Mouse (Mus musculus) stomach, postnatal 0 days (tissue): Measurements from ENCODE around the gene Dnajc8. TPM values are rescaled to one million over a fixed set of nuclear protein-coding genes. Genes with fewer than 3 reads are reported as not detected.

Experiments used
- ATAC-seq: fragments of 200-750 bp; cut with Nextera tagmentation; 2 replicates; pipeline ENCODE4 v1.8.0; 2017; ENCODE audit not compliant: low FRiP score, low TSS enrichment
- DNase-seq: peaks from one replicate; pipeline ENCODE4 v3.0.0-alpha.2; 2016; ENCODE audit warnings: low spot score
- H3K27ac ChIP-seq: fragments of 300-500 bp; sonication (generic); replicated peaks from 2 replicates; pipeline ENCODE4 v1.5.1; 2014; ENCODE audit warnings: mild to moderate bottlenecking, control low read depth
- H3K27me3 ChIP-seq: fragments of 300-500 bp; sonication (generic); 2 replicates; pipeline ENCODE4 v1.6.1; 2014; ENCODE audit warnings: low read length; ENCODE audit not compliant: control insufficient read depth, insufficient read depth
- H3K36me3 ChIP-seq: fragments of 300-500 bp; sonication (generic); 2 replicates; pipeline ENCODE4 v1.6.1; 2014; ENCODE audit warnings: low read length, mixed read lengths; ENCODE audit not compliant: control insufficient read depth, insufficient read depth
- H3K4me1 ChIP-seq: fragments of 300-500 bp; sonication (generic); replicated peaks from 2 replicates; pipeline ENCODE4 v1.6.1; 2014; ENCODE audit warnings: antibody characterized with exemption; ENCODE audit not compliant: control insufficient read depth, insufficient read depth
- H3K4me2 ChIP-seq: fragments of 300-500 bp; sonication (generic); replicated peaks from 2 replicates; pipeline ENCODE4 v1.6.1; 2014; ENCODE audit warnings: low read depth, mild to moderate bottlenecking, control low read depth, moderate library complexity
- H3K4me3 ChIP-seq: fragments of 300-500 bp; sonication (generic); 2 replicates; pipeline ENCODE4 v1.5.1; 2014; ENCODE audit warnings: low read depth, low read length, control low read depth
- H3K9ac ChIP-seq: fragments of 300-500 bp; sonication (generic); 2 replicates; pipeline ENCODE4 v1.6.1; 2014; ENCODE audit warnings: mild to moderate bottlenecking, low read length, control low read depth, mixed read lengths
- H3K9me3 ChIP-seq: fragments of 300-500 bp; sonication (generic); 2 replicates; pipeline ENCODE4 v1.6.1; 2016; ENCODE audit warnings: low read length; ENCODE audit not compliant: control insufficient read depth
- CTCF ChIP-seq: IDR thresholded peaks from 2 replicates; pipeline ENCODE4 v1.5.1; 2016; ENCODE audit warnings: antibody characterized with exemption, low read depth, mild to moderate bottlenecking, moderate library complexity
- EP300 ChIP-seq: optimal IDR thresholded peaks from 2 replicates; pipeline ENCODE3; 2016; ENCODE audit warnings: antibody characterized with exemption
- WGBS: fragments of 180-500 bp; shearing (Covaris S2); extraction: QIAGEN DNeasy Blood & Tissue Kit; methylation state at CpG from one replicate; pipeline ENCODE4 v1.1.7; 2014; 5-methylcytosine and 5-hydroxymethylcytosine counted together
- polyA plus RNA-seq: library from polyadenylated mRNA; unstranded; fragments of >200 nt; fragmentation: Nextera tagmentation; extraction: Ambion mirVana; gene quantifications from 2 replicates; pipeline ENCODE4 v1.2.1, GENCODE M21; 2015

Dnajc8 gene
- polyA plus RNA-seq, 1 experiment from 2014 or later, result 103 TPM

- Histone ChIP-seq H3K27me3 (no peaks in the 10 kb centered on the region), H3K9me3 (no peaks in the 10 kb centered on the region), H3K4me1 (no peaks in the 10 kb centered on the region), H3K4me3 (0 out of 2 replicates have a peak within 1 kb of the TSS, but pooled peaks have one; percentile 4), H3K27ac (peak within 1 kb of the TSS; percentile 13), H3K9ac (no peak within 1 kb of the TSS), H3K36me3 (no peaks in the 10 kb centered on the region), H3K4me2 (no peak within 1 kb of the TSS; the same call in 1 of the 2 replicates)
- 25% methylated on average over 4 of the region's 4 CpGs for WGBS
- DNase-seq (no peak), ATAC-seq (peak; percentile 48)
- peak; percentile 5; the same call in 1 of the 2 replicates for TF ChIP-seq CTCF
- no peak for TF ChIP-seq EP300
Measured at GRCm38 (mm10) chr4:132563965-132564364, 28.6 kb downstream of the Dnajc8 start, which contains the start of gene Ptafr. Ptafr (plus strand) TSS chr4:132564067.

- WGBS, result 69% methylated on average over 12 of the region's 12 CpGs
- no peak overlapping the region; the same call in 1 of the 2 replicates for H3K27ac ChIP-seq
- no peaks in the 10 kb centered on the region for H3K36me3 ChIP-seq
- H3K4me3 ChIP-seq, result no peak overlapping the region
- no peaks in the 10 kb centered on the region for H3K27me3 ChIP-seq
- no peaks in the 10 kb centered on the region for H3K4me1 ChIP-seq
- no peak overlapping the region for H3K4me2 ChIP-seq
- TF ChIP-seq CTCF (no peak), EP300 (no peak)
- no peak overlapping the region for H3K9ac ChIP-seq
- ATAC-seq (no peak), DNase-seq (no peak)
- no peaks in the 10 kb centered on the region for H3K9me3 ChIP-seq
Measured at GRCm38 (mm10) chr4:132565089-132565747, 29.9 kb downstream of the Dnajc8 start.

- no peak overlapping the region for H3K4me3 ChIP-seq
- no peak for TF ChIP-seq CTCF
- no peak for TF ChIP-seq EP300
- no peaks in the 10 kb centered on the region for H3K9me3 ChIP-seq
- no peak overlapping the region for H3K9ac ChIP-seq
- no peak overlapping the region for H3K4me2 ChIP-seq
- no peaks in the 10 kb centered on the region for H3K4me1 ChIP-seq
- WGBS, result 40% methylated on average over 9 of the region's 9 CpGs
- H3K27me3 ChIP-seq, result no peaks in the 10 kb centered on the region
- DNase-seq (no peak), ATAC-seq (peak; percentile 54; the same call in 1 of the 2 replicates)
- H3K36me3 ChIP-seq, result no peaks in the 10 kb centered on the region
- H3K27ac ChIP-seq, result no peak overlapping the region
Measured at GRCm38 (mm10) chr4:132567361-132567779, 32.0 kb downstream of the Dnajc8 start.

- no peak overlapping the region for H3K4me2 ChIP-seq
- no peaks in the 10 kb centered on the region for H3K9me3 ChIP-seq
- no peak for ATAC-seq
- no peaks in the 10 kb centered on the region for H3K4me1 ChIP-seq
- H3K9ac ChIP-seq, result no peak overlapping the region
- no peak overlapping the region for H3K4me3 ChIP-seq
- 94% methylated on average over 5 of the region's 5 CpGs for WGBS
- no peak for DNase-seq
- TF ChIP-seq CTCF (peak; percentile 63), EP300 (no peak)
- H3K27me3 ChIP-seq, result no peaks in the 10 kb centered on the region
- no peaks in the 10 kb centered on the region for H3K36me3 ChIP-seq
- H3K27ac ChIP-seq, result no peak overlapping the region
Measured at GRCm38 (mm10) chr4:132569115-132569514, 33.8 kb downstream of the Dnajc8 start.

GRCm38 (mm10) chr4:132571190-132571589, 35.8 kb downstream of the Dnajc8 start:
- Histone ChIP-seq H3K4me2 (no peak overlapping the region; the same call in 1 of the 2 replicates), H3K9me3 (no peaks in the 10 kb centered on the region), H3K4me3 (no peak overlapping the region), H3K27me3 (no peaks in the 10 kb centered on the region), H3K9ac (0 out of 2 replicates have a peak overlapping the region, but pooled peaks have one; percentile 31), H3K4me1 (no peaks in the 10 kb centered on the region), H3K27ac (peak overlapping the region; percentile 81), H3K36me3 (no peaks in the 10 kb centered on the region)
- TF ChIP-seq EP300, result no peak
- TF ChIP-seq CTCF, result no peak
- ATAC-seq, result peak; percentile 30; the same call in 1 of the 2 replicates
- DNase-seq, result no peak
- 55% methylated on average over 9 of the region's 9 CpGs for WGBS

GRCm38 (mm10) chr4:132573327-132573726, 38.0 kb downstream of the Dnajc8 start:
- TF ChIP-seq CTCF (no peak), EP300 (no peak)
- no peak; the same call in 1 of the 2 replicates for ATAC-seq
- no peak overlapping the region for H3K4me3 ChIP-seq
- H3K9ac ChIP-seq, result no peak overlapping the region
- H3K4me2 ChIP-seq, result no peak overlapping the region
- H3K27me3 ChIP-seq, result no peaks in the 10 kb centered on the region
- no peaks in the 10 kb centered on the region for H3K36me3 ChIP-seq
- WGBS, result 28% methylated on average over 11 of the region's 11 CpGs
- no peak for DNase-seq
- H3K27ac ChIP-seq, result no peak overlapping the region
- H3K4me1 ChIP-seq, result no peaks in the 10 kb centered on the region
- H3K9me3 ChIP-seq, result no peaks in the 10 kb centered on the region
